Mouse (Mus musculus) embryonic facial prominence, embryonic 14.5 days (tissue): Measurements from ENCODE around the gene Serpind1. TPM values are rescaled to one million over a fixed set of nuclear protein-coding genes. Genes with fewer than 3 reads are reported as not detected.

Experiments
- ATAC-seq: fragments of 200-750 bp; cut with Nextera tagmentation; 2 replicates; pipeline ENCODE4 v1.8.0; 2017; ENCODE audit warnings: low read depth, moderate number of reproducible peaks, moderate TSS enrichment
- DNase-seq: peaks from one replicate; pipeline ENCODE4 v3.0.0-alpha.2; 2015; ENCODE audit warnings: low spot score
- H3K27ac ChIP-seq: fragments of 300-500 bp; sonication (generic); replicated peaks from 2 replicates; pipeline ENCODE4 v1.5.1; 2014; ENCODE audit warnings: low read depth, mild to moderate bottlenecking, low read length, moderate library complexity
- H3K27me3 ChIP-seq: fragments of 300-500 bp; sonication (generic); replicated peaks from 2 replicates; pipeline ENCODE4 v1.6.1; 2014; ENCODE audit warnings: low read length; ENCODE audit not compliant: control insufficient read depth, insufficient read depth
- H3K36me3 ChIP-seq: fragments of 300-500 bp; sonication (generic); 2 replicates; pipeline ENCODE4 v1.6.1; 2014; ENCODE audit warnings: low read length, mixed read lengths; ENCODE audit not compliant: control insufficient read depth, insufficient read depth
- H3K4me1 ChIP-seq: fragments of 300-500 bp; sonication (generic); 2 replicates; pipeline ENCODE4 v1.6.1; 2014; ENCODE audit warnings: antibody characterized with exemption, low read length; ENCODE audit not compliant: control insufficient read depth, insufficient read depth
- H3K4me2 ChIP-seq: fragments of 300-500 bp; sonication (generic); 2 replicates; pipeline ENCODE4 v1.6.1; 2014; ENCODE audit warnings: low read depth, mild to moderate bottlenecking, low read length, moderate library complexity, mixed read lengths
- H3K4me3 ChIP-seq: fragments of 300-500 bp; sonication (generic); 2 replicates; pipeline ENCODE4 v1.5.1; 2014; ENCODE audit warnings: low read depth, mild to moderate bottlenecking, low read length
- H3K9ac ChIP-seq: fragments of 300-500 bp; sonication (generic); 2 replicates; pipeline ENCODE4 v1.6.1; 2014; ENCODE audit warnings: low read depth, mild to moderate bottlenecking, low read length, moderate library complexity, mixed read lengths
- H3K9me3 ChIP-seq: fragments of 300-500 bp; sonication (generic); 2 replicates; pipeline ENCODE4 v1.6.1; 2016; ENCODE audit warnings: low read length; ENCODE audit not compliant: control insufficient read depth
- WGBS: fragments of 180-500 bp; shearing (Covaris S2); extraction: QIAGEN DNeasy Blood & Tissue Kit; methylation state at CpG from one replicate; pipeline ENCODE4 v1.1.7; 2014; 5-methylcytosine and 5-hydroxymethylcytosine counted together
- polyA plus RNA-seq: library from polyadenylated mRNA; unstranded; fragments of >200 nt; fragmentation: Nextera tagmentation; extraction: Ambion mirVana; gene quantifications from 2 replicates; pipeline ENCODE4 v1.2.1, GENCODE M21; 2014

Serpind1 gene
- polyA plus RNA-seq, 1 experiment from 2014 or later: 1.4 TPM

- 89% methylated on average over 7 of the region's 7 CpGs for WGBS
- no peaks in the 10 kb centered on the region for H3K27me3 ChIP-seq
- DNase-seq (no peak), ATAC-seq (no peak)
- H3K9ac ChIP-seq: no peak overlapping the region
- no peak overlapping the region for H3K4me3 ChIP-seq
- no peaks in the 10 kb centered on the region for H3K9me3 ChIP-seq
- no peak overlapping the region for H3K27ac ChIP-seq
- H3K36me3 ChIP-seq: peaks cover 27% of the 10 kb centered on the region; the same call in 1 of the 2 replicates
- no peak overlapping the region for H3K4me2 ChIP-seq
- H3K4me1 ChIP-seq: no peaks in the 10 kb centered on the region
Observed at GRCm38 (mm10) chr16:17339701-17340100, 8.5 kb downstream of the Serpind1 start.

- Histone ChIP-seq H3K4me1 (no peaks in the 10 kb centered on the region), H3K9ac (no peak overlapping the region), H3K27ac (no peak overlapping the region), H3K4me3 (no peak overlapping the region), H3K27me3 (no peaks in the 10 kb centered on the region), H3K36me3 (peaks cover 33% of the 10 kb centered on the region), H3K4me2 (no peak overlapping the region), H3K9me3 (no peaks in the 10 kb centered on the region)
- WGBS: 86% methylated on average over 2 of the region's 2 CpGs
- DNase-seq (no peak), ATAC-seq (no peak)
Observed at GRCm38 (mm10) chr16:17340705-17341104, 9.5 kb downstream of the Serpind1 start.

GRCm38 (mm10) chr16:17341847-17342246, 10.7 kb downstream of the Serpind1 start:
- ATAC-seq (no peak), DNase-seq (no peak)
- WGBS: 91% methylated on average over 4 of the region's 4 CpGs
- Histone ChIP-seq H3K27me3 (no peaks in the 10 kb centered on the region), H3K4me1 (no peaks in the 10 kb centered on the region), H3K9me3 (no peaks in the 10 kb centered on the region), H3K27ac (no peak overlapping the region), H3K4me3 (no peak overlapping the region), H3K4me2 (no peak overlapping the region), H3K9ac (no peak overlapping the region), H3K36me3 (peaks cover 36% of the 10 kb centered on the region)

GRCm38 (mm10) chr16:17345141-17345812, 14.1 kb downstream of the Serpind1 start:
- no peaks in the 10 kb centered on the region for H3K9me3 ChIP-seq
- H3K4me3 ChIP-seq: no peak overlapping the region
- H3K27me3 ChIP-seq: no peaks in the 10 kb centered on the region
- no peak overlapping the region for H3K27ac ChIP-seq
- DNase-seq: no peak
- no peaks in the 10 kb centered on the region for H3K4me1 ChIP-seq
- 81% methylated on average over 8 of the region's 8 CpGs for WGBS
- ATAC-seq: no peak
- H3K9ac ChIP-seq: no peak overlapping the region
- H3K4me2 ChIP-seq: no peak overlapping the region
- H3K36me3 ChIP-seq: peaks cover 54% of the 10 kb centered on the region

- no peak overlapping the region for H3K27ac ChIP-seq
- 91% methylated on average over 2 of the region's 2 CpGs for WGBS
- ATAC-seq (no peak), DNase-seq (no peak)
- no peaks in the 10 kb centered on the region for H3K27me3 ChIP-seq
- H3K4me2 ChIP-seq: no peak overlapping the region
- no peaks in the 10 kb centered on the region for H3K4me1 ChIP-seq
- peaks cover 59% of the 10 kb centered on the region for H3K36me3 ChIP-seq
- no peak overlapping the region for H3K9ac ChIP-seq
- no peaks in the 10 kb centered on the region for H3K9me3 ChIP-seq
- H3K4me3 ChIP-seq: no peak overlapping the region
Observed at GRCm38 (mm10) chr16:17345813-17346155, 14.6 kb downstream of the Serpind1 start.

- 85% methylated on average over 1 of the region's 1 CpGs for WGBS
- H3K36me3 ChIP-seq: peaks cover 66% of the 10 kb centered on the region
Observed at GRCm38 (mm10) chr16:17346766-17347165, 15.6 kb downstream of the Serpind1 start.

GRCm38 (mm10) chr16:17356031-17356430, 24.9 kb downstream of the Serpind1 start:
- Histone ChIP-seq H3K27ac (no peak overlapping the region), H3K9me3 (no peaks in the 10 kb centered on the region), H3K4me3 (no peak overlapping the region), H3K27me3 (no peaks in the 10 kb centered on the region), H3K9ac (no peak overlapping the region), H3K4me2 (no peak overlapping the region), H3K4me1 (no peaks in the 10 kb centered on the region), H3K36me3 (peaks cover 63% of the 10 kb centered on the region)
- ATAC-seq (no peak), DNase-seq (no peak)
- 88% methylated on average over 6 of the region's 6 CpGs for WGBS

More at GRCm38 (mm10) chr16:17346766-17347165, 15.6 kb downstream of the Serpind1 start:
- DNase-seq: no peak
- no peak for ATAC-seq
- Histone ChIP-seq H3K27ac (no peak overlapping the region), H3K9ac (no peak overlapping the region), H3K4me1 (no peaks in the 10 kb centered on the region), H3K4me2 (no peak overlapping the region), H3K4me3 (no peak overlapping the region), H3K9me3 (no peaks in the 10 kb centered on the region), H3K27me3 (no peaks in the 10 kb centered on the region)

- Histone ChIP-seq H3K4me3 (no peak overlapping the region), H3K27ac (no peak overlapping the region), H3K27me3 (no peaks in the 10 kb centered on the region), H3K4me1 (no peaks in the 10 kb centered on the region), H3K9me3 (no peaks in the 10 kb centered on the region), H3K36me3 (peaks cover 49% of the 10 kb centered on the region), H3K4me2 (no peak overlapping the region), H3K9ac (no peak overlapping the region)
- no peak for ATAC-seq
- WGBS: 96% methylated on average over 4 of the region's 4 CpGs
- no peak for DNase-seq
Observed at GRCm38 (mm10) chr16:17358787-17359186, 27.6 kb downstream of the Serpind1 start.

- peaks cover 37% of the 10 kb centered on the region; the same call in 1 of the 2 replicates for H3K36me3 ChIP-seq
Observed at GRCm38 (mm10) chr16:17382306-17382705, 51.1 kb downstream of the Serpind1 start.

More at GRCm38 (mm10) chr16:17382306-17382705, 51.1 kb downstream of the Serpind1 start:
- H3K9ac ChIP-seq: no peak overlapping the region
- no peak overlapping the region for H3K27ac ChIP-seq
- H3K4me1 ChIP-seq: no peaks in the 10 kb centered on the region
- H3K27me3 ChIP-seq: no peaks in the 10 kb centered on the region
- no peak overlapping the region for H3K4me2 ChIP-seq
- ATAC-seq (no peak), DNase-seq (no peak)
- H3K4me3 ChIP-seq: no peak overlapping the region
- H3K9me3 ChIP-seq: no peaks in the 10 kb centered on the region
- WGBS: 90% methylated on average over 4 of the region's 4 CpGs
